Mouse (Mus musculus) spleen, adult 2 months (tissue): ENCODE data around the gene Adi1.

Source experiments
- CTCF ChIP-seq: fragments of 200-500 bp; IDR thresholded peaks from 2 replicates; pipeline ENCODE4 v1.5.1; 2011; ENCODE audit warnings: mild to moderate bottlenecking, inconsistent platforms; ENCODE audit not compliant: insufficient read depth, insufficient read length, insufficient replicate concordance; ENCODE audit errors: extremely low read depth
- POLR2A ChIP-seq: fragments of 200-500 bp; IDR thresholded peaks from 2 replicates; pipeline ENCODE4 v1.6.1; 2011; ENCODE audit warnings: low read depth, low read length, inconsistent platforms

DNA sequence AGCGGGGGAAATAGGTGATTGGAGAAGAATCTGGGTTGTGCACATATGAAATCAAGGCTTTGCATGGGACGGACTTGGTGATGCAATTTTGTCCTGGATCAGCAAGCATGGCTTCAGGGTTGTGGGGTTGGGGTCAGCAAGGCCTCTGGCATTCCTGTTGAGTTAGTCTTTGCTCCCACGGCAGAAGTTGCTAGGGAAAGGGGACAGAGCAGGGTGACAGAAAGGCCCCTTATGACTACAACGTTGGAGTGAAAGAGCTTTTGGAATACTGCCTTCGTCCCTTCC lies 836 bp downstream of the Adi1 start:
- TF ChIP-seq CTCF (no peak), POLR2A (no peak)
